Mouse (Mus musculus) thymus, postnatal 25 days (tissue): ENCODE measurements at regions not wholly inside any gene's neighbourhood (a gene's known extent, or its start where the extent isn't known, plus 50 kb on each side); places are given as distances from the start of the nearest gene placed in this dataset.

ENCODE experiments used
- DNase-seq: peaks from one replicate; pipeline ENCODE4 v3.0.0; 2022

GRCm38 (mm10) chr13:101215131-101215641 is 382.0 kb upstream of the Slc30a5 start:
- no peak for DNase-seq

GRCm38 (mm10) chr13:101214094-101214493 is 380.9 kb upstream of the Slc30a5 start:
- DNase-seq, result no peak

GRCm38 (mm10) chr13:101213121-101213916 is 380.1 kb upstream of the Slc30a5 start:
- DNase-seq, result no peak

- DNase-seq, result no peak
Measured at GRCm38 (mm10) chr13:101212341-101212895, 379.2 kb upstream of the Slc30a5 start.

GRCm38 (mm10) chr13:101208788-101209187 is 375.6 kb upstream of the Slc30a5 start:
- DNase-seq, result no peak

- no peak for DNase-seq
Measured at GRCm38 (mm10) chr13:101203463-101203862, 370.2 kb upstream of the Slc30a5 start.

- DNase-seq, result no peak
Measured at GRCm38 (mm10) chr13:101202565-101203313, 369.5 kb upstream of the Slc30a5 start.

- no peak for DNase-seq
Measured at GRCm38 (mm10) chr13:101190249-101190830, 357.1 kb upstream of the Slc30a5 start.

GRCm38 (mm10) chr13:101182387-101182786 is 349.2 kb upstream of the Slc30a5 start:
- no peak for DNase-seq

GRCm38 (mm10) chr13:101175017-101175689 is 341.9 kb upstream of the Slc30a5 start:
- no peak for DNase-seq

- no peak for DNase-seq
Measured at GRCm38 (mm10) chr13:101161768-101162167, 328.5 kb upstream of the Slc30a5 start.

GRCm38 (mm10) chr13:101159878-101160277 is 326.7 kb upstream of the Slc30a5 start:
- no peak for DNase-seq

- no peak for DNase-seq
Measured at GRCm38 (mm10) chr13:101153760-101154159, 320.5 kb upstream of the Slc30a5 start.

- no peak for DNase-seq
Measured at GRCm38 (mm10) chr13:101142761-101143160, 309.5 kb upstream of the Slc30a5 start.

GRCm38 (mm10) chr13:101142104-101142735 is 309.0 kb upstream of the Slc30a5 start:
- no peak for DNase-seq

GRCm38 (mm10) chr13:101129466-101129865 is 296.2 kb upstream of the Slc30a5 start:
- no peak for DNase-seq

GRCm38 (mm10) chr13:101127808-101128207 is 294.6 kb upstream of the Slc30a5 start:
- DNase-seq, result no peak

- DNase-seq, result no peak
Measured at GRCm38 (mm10) chr13:101127262-101127661, 294.0 kb upstream of the Slc30a5 start.

GRCm38 (mm10) chr13:101117311-101117710 is 284.1 kb upstream of the Slc30a5 start:
- peak; percentile 9 for DNase-seq

- DNase-seq, result no peak
Measured at GRCm38 (mm10) chr13:101115296-101115695, 282.1 kb upstream of the Slc30a5 start.

- no peak for DNase-seq
Measured at GRCm38 (mm10) chr13:101112176-101112575, 278.9 kb upstream of the Slc30a5 start.

GRCm38 (mm10) chr13:101111773-101112172 is 278.5 kb upstream of the Slc30a5 start:
- DNase-seq, result no peak
